Mouse (Mus musculus) intestine, postnatal 0 days (tissue): ENCODE measurements at regions not wholly inside any gene's neighbourhood (a gene's known extent, or its start where the extent isn't known, plus 50 kb on each side); places are given as distances from the start of the nearest gene placed in this dataset.
A peak's percentile ranks its signal among the peaks of the same experiment; 100 is the strongest.

Source experiments
- ATAC-seq: fragments of 200-750 bp; cut with Nextera tagmentation; 2 replicates; pipeline ENCODE4 v1.8.0; 2017; ENCODE audit warnings: mild to moderate bottlenecking, moderate TSS enrichment, moderate library complexity
- H3K27ac ChIP-seq: fragments of 300-500 bp; sonication (generic); 2 replicates; pipeline ENCODE4 v1.5.1; 2014; ENCODE audit warnings: mild to moderate bottlenecking, low read depth, low read length, moderate library complexity
- H3K27me3 ChIP-seq: fragments of 300-500 bp; sonication (generic); replicated peaks from 2 replicates; pipeline ENCODE4 v1.6.1; 2014; ENCODE audit warnings: low read length, mixed read lengths; ENCODE audit not compliant: control insufficient read depth, insufficient read depth
- H3K36me3 ChIP-seq: fragments of 300-500 bp; sonication (generic); 2 replicates; pipeline ENCODE4 v1.6.1; 2014; ENCODE audit warnings: mild to moderate bottlenecking, moderate library complexity; ENCODE audit not compliant: control insufficient read depth, insufficient read depth
- H3K4me1 ChIP-seq: fragments of 300-500 bp; sonication (generic); replicated peaks from 2 replicates; pipeline ENCODE4 v1.6.1; 2014; ENCODE audit warnings: antibody characterized with exemption, low read length, mixed read lengths; ENCODE audit not compliant: control insufficient read depth, insufficient read depth
- H3K4me2 ChIP-seq: fragments of 300-500 bp; sonication (generic); replicated peaks from 2 replicates; pipeline ENCODE4 v1.6.1; 2014; ENCODE audit warnings: low read depth, mild to moderate bottlenecking, moderate library complexity
- H3K4me3 ChIP-seq: fragments of 300-500 bp; sonication (generic); 2 replicates; pipeline ENCODE4 v1.5.1; 2014; ENCODE audit warnings: low read depth, low read length
- H3K9ac ChIP-seq: fragments of 300-500 bp; sonication (generic); 2 replicates; pipeline ENCODE4 v1.6.1; 2014; ENCODE audit warnings: mild to moderate bottlenecking, low read depth, low read length
- H3K9me3 ChIP-seq: fragments of 300-500 bp; sonication (generic); 2 replicates; pipeline ENCODE4 v1.6.1; 2016; ENCODE audit warnings: mixed run types; ENCODE audit not compliant: control insufficient read depth
- CTCF ChIP-seq: sonication (generic); IDR thresholded peaks from 2 replicates; pipeline ENCODE4 v1.5.1; 2016; ENCODE audit warnings: low read depth, mild to moderate bottlenecking, control low read depth, antibody characterized with exemption, moderate library complexity
- WGBS: fragments of 180-500 bp; shearing (Covaris S2); extraction: QIAGEN DNeasy Blood & Tissue Kit; methylation state at CpG from one replicate; pipeline ENCODE4 v1.1.7; 2014; 5-methylcytosine and 5-hydroxymethylcytosine counted together

- WGBS: 53% methylated on average over 5 of the region's 5 CpGs
- no peaks in the 10 kb centered on the region for H3K9me3 ChIP-seq
- H3K27me3 ChIP-seq: no peaks in the 10 kb centered on the region
- no peak overlapping the region for H3K4me2 ChIP-seq
- H3K27ac ChIP-seq: peak overlapping the region; percentile 50
- no peak overlapping the region for H3K9ac ChIP-seq
- peak; percentile 77 for ATAC-seq
- H3K36me3 ChIP-seq: no peaks in the 10 kb centered on the region
- H3K4me1 ChIP-seq: peaks cover 3% of the 10 kb centered on the region; the same call in 1 of the 2 replicates
- no peak overlapping the region for H3K4me3 ChIP-seq
- TF ChIP-seq CTCF: no peak
These were observed 62.5 kb upstream of the Med13 start for GRCm38 (mm10) chr11:86419810-86420483.

GRCm38 (mm10) chr11:86428926-86429325, 55.5 kb upstream of the Rnft1 start:
- no peak for ATAC-seq
- no peaks in the 10 kb centered on the region for H3K4me1 ChIP-seq
- no peak overlapping the region for H3K27ac ChIP-seq
- no peak overlapping the region for H3K4me2 ChIP-seq
- H3K9ac ChIP-seq: no peak overlapping the region
- no peak overlapping the region for H3K4me3 ChIP-seq
- H3K27me3 ChIP-seq: no peaks in the 10 kb centered on the region
- H3K36me3 ChIP-seq: no peaks in the 10 kb centered on the region
- H3K9me3 ChIP-seq: no peaks in the 10 kb centered on the region
- 47% methylated on average over 3 of the region's 3 CpGs for WGBS
- no peak for TF ChIP-seq CTCF

- TF ChIP-seq CTCF: no peak
- no peaks in the 10 kb centered on the region for H3K36me3 ChIP-seq
- no peaks in the 10 kb centered on the region for H3K27me3 ChIP-seq
- no peaks in the 10 kb centered on the region for H3K9me3 ChIP-seq
- no peaks in the 10 kb centered on the region for H3K4me1 ChIP-seq
- 87% methylated on average over 2 of the region's 2 CpGs for WGBS
- no peak overlapping the region for H3K4me2 ChIP-seq
- H3K27ac ChIP-seq: no peak overlapping the region
- H3K9ac ChIP-seq: no peak overlapping the region
- no peak for ATAC-seq
- H3K4me3 ChIP-seq: no peak overlapping the region
These were observed 54.2 kb upstream of the Rnft1 start for GRCm38 (mm10) chr11:86430287-86430686.

GRCm38 (mm10) chr11:86431550-86431949, 52.9 kb upstream of the Rnft1 start:
- no peak for ATAC-seq
- Histone ChIP-seq H3K4me1 (no peaks in the 10 kb centered on the region), H3K9me3 (no peaks in the 10 kb centered on the region), H3K4me2 (no peak overlapping the region), H3K27ac (no peak overlapping the region), H3K36me3 (no peaks in the 10 kb centered on the region), H3K9ac (no peak overlapping the region), H3K27me3 (no peaks in the 10 kb centered on the region), H3K4me3 (no peak overlapping the region)
- WGBS: 76% methylated on average over 5 of the region's 5 CpGs
- no peak for TF ChIP-seq CTCF

GRCm38 (mm10) chr11:86434106-86434505, 50.4 kb upstream of the Rnft1 start:
- H3K27ac ChIP-seq: no peak overlapping the region
- WGBS: 87% methylated on average over 8 of the region's 8 CpGs
- no peak for ATAC-seq
- H3K4me1 ChIP-seq: no peaks in the 10 kb centered on the region
- no peak overlapping the region for H3K4me2 ChIP-seq
- no peaks in the 10 kb centered on the region for H3K27me3 ChIP-seq
- no peaks in the 10 kb centered on the region for H3K36me3 ChIP-seq
- no peak for TF ChIP-seq CTCF
- H3K9ac ChIP-seq: no peak overlapping the region
- no peaks in the 10 kb centered on the region for H3K9me3 ChIP-seq
- H3K4me3 ChIP-seq: no peak overlapping the region
